Mouse (Mus musculus): ENCODE results near the gene Lim2. TPM values are rescaled to one million over a fixed set of nuclear protein-coding genes. Genes with fewer than 3 reads are reported as not detected.
A peak's percentile ranks its signal among the peaks of the same experiment; 100 is the strongest.

Gene Lim2
- total and polyA plus RNA-seq, 3 experiments = not detected

- no peak for DNase-seq (ENCODE audit: low spot score)
These were observed 36.5 kb downstream of the Lim2 start for GRCm38 (mm10) chr7:43463976-43464375.

GRCm38 (mm10) chr7:43464864-43465343 is 37.4 kb downstream of the Lim2 start:
- H3K4me3 ChIP-seq (ENCODE audit: low read depth, low read length) = peak overlapping the region; percentile 72
- H3K27me3 ChIP-seq (ENCODE audit: insufficient read depth, low read length) = peaks cover 49% of the 10 kb centered on the region
- DNase-seq (ENCODE audit: low spot score) (no peak), ATAC-seq (ENCODE audit: extremely low read depth, insufficient number of reproducible peaks, low FRiP score, poor library complexity, severe bottlenecking) (no peak)
- H3K9me3 ChIP-seq (replicated peaks) = no peaks in the 10 kb centered on the region
- H3K36me3 ChIP-seq (replicated peaks) = no peaks in the 10 kb centered on the region
- no peak for TF ChIP-seq GATA2 (IDR thresholded peaks at IDR 0.05; ENCODE audit: borderline replicate concordance, low read depth, low read length)
- TF ChIP-seq CTCF (IDR thresholded peaks at IDR 0.05; ENCODE audit: low read depth, low read length) = no peak
- TF ChIP-seq TAL1 (conservative IDR thresholded peaks at IDR 0.05; ENCODE audit: low read depth, low read length) = no peak
- TF ChIP-seq GATA1 (IDR thresholded peaks at IDR 0.05; ENCODE audit: borderline replicate concordance, low read length) = no peak
- TF ChIP-seq POLR2AphosphoS5 (IDR thresholded peaks at IDR 0.05; ENCODE audit: insufficient replicate concordance, low read depth, low read length) = no peak
- H3K4me1 ChIP-seq (ENCODE audit: insufficient read depth, low read depth, low read length) = peaks cover 24% of the 10 kb centered on the region

More at GRCm38 (mm10) chr7:43463976-43464375, 36.5 kb downstream of the Lim2 start:
- peaks cover 49% of the 10 kb centered on the region for H3K27me3 ChIP-seq (ENCODE audit: insufficient read depth, low read length)
- H3K36me3 ChIP-seq (replicated peaks) = no peaks in the 10 kb centered on the region
- no peak for TF ChIP-seq CTCF (IDR thresholded peaks at IDR 0.05; ENCODE audit: low read depth, low read length)
- no peak for TF ChIP-seq TAL1 (conservative IDR thresholded peaks at IDR 0.05; ENCODE audit: low read depth, low read length)
- TF ChIP-seq GATA2 (IDR thresholded peaks at IDR 0.05; ENCODE audit: borderline replicate concordance, low read depth, low read length) = no peak
- no peak for TF ChIP-seq GATA1 (IDR thresholded peaks at IDR 0.05; ENCODE audit: borderline replicate concordance, low read length)
- TF ChIP-seq POLR2AphosphoS5 (IDR thresholded peaks at IDR 0.05; ENCODE audit: insufficient replicate concordance, low read depth, low read length) = no peak
- peaks cover 24% of the 10 kb centered on the region for H3K4me1 ChIP-seq (ENCODE audit: insufficient read depth, low read depth, low read length)
- ATAC-seq (ENCODE audit: extremely low read depth, insufficient number of reproducible peaks, low FRiP score, poor library complexity, severe bottlenecking) = no peak
- no peaks in the 10 kb centered on the region for H3K9me3 ChIP-seq (replicated peaks)
- no peak overlapping the region for H3K4me3 ChIP-seq (ENCODE audit: low read depth, low read length)

DNA sequence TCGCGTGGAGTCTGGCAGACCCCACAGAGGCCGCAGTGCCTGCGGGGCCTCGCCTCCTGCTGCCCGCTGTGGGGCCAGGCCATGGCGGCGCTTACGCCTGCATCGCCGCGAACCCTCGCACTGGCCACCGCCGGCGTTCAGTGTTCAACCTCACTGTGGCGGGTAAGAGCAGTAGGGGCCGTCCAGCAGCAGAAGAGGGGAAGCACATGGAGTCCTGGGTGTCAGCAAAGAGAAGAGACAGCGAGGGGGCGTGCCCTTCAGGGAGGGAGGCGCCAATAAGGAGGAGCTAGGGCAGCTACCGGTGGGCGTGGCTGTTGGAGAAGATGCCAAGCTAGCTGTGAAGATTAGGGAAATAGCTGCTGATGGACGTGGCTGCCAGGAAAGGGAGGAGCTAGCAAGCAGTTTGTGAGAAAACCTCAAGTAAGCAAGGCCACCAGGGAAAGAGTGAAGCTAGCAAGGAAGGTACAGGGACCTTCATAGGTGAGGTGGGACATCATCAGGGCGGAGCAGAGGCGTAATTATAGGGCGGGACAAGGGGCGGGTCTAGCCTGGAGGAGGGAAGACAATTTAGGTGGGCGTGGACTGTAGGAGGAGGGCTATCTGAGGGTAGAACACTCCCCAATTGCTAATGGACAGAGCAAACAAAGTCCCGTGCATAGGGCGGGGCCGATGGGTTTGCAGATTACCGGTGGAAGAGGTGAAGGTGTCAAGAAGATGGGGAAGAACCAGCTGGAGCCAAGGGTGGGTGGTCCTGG is 38.1 kb downstream of the Lim2 start:
- Histone ChIP-seq H3K4me1 (ENCODE audit: insufficient read depth, low read depth, low read length) (peaks cover 24% of the 10 kb centered on the region), H3K9me3 (replicated peaks) (no peaks in the 10 kb centered on the region), H3K4me3 (ENCODE audit: low read depth, low read length) (peak overlapping the region; percentile 72), H3K27me3 (ENCODE audit: insufficient read depth, low read length) (peaks cover 49% of the 10 kb centered on the region), H3K36me3 (replicated peaks) (no peaks in the 10 kb centered on the region)
- ATAC-seq (ENCODE audit: extremely low read depth, insufficient number of reproducible peaks, low FRiP score, poor library complexity, severe bottlenecking) = peak; percentile 85
- DNase-seq (ENCODE audit: low spot score) = peak; percentile 81
- TF ChIP-seq GATA1 (IDR thresholded peaks at IDR 0.05; ENCODE audit: borderline replicate concordance, low read length) (no peak), TAL1 (conservative IDR thresholded peaks at IDR 0.05; ENCODE audit: low read depth, low read length) (no peak), POLR2AphosphoS5 (IDR thresholded peaks at IDR 0.05; ENCODE audit: insufficient replicate concordance, low read depth, low read length) (no peak), CTCF (IDR thresholded peaks at IDR 0.05; ENCODE audit: low read depth, low read length) (no peak), GATA2 (IDR thresholded peaks at IDR 0.05; ENCODE audit: borderline replicate concordance, low read depth, low read length) (no peak)

- TF ChIP-seq CTCF (IDR thresholded peaks at IDR 0.05; ENCODE audit: low read depth, low read length) (peak; percentile 58), TAL1 (conservative IDR thresholded peaks at IDR 0.05; ENCODE audit: low read depth, low read length) (no peak)
- Histone ChIP-seq H3K36me3 (replicated peaks) (no peaks in the 10 kb centered on the region), H3K4me3 (ENCODE audit: low read depth, low read length) (peak overlapping the region; percentile 72), H3K4me1 (ENCODE audit: insufficient read depth, low read depth, low read length) (peaks cover 24% of the 10 kb centered on the region), H3K27me3 (ENCODE audit: insufficient read depth, low read length) (peaks cover 52% of the 10 kb centered on the region), H3K9me3 (replicated peaks) (no peaks in the 10 kb centered on the region)
- DNase-seq (ENCODE audit: low spot score) (peak; percentile 73), ATAC-seq (ENCODE audit: extremely low read depth, insufficient number of reproducible peaks, low FRiP score, poor library complexity, severe bottlenecking) (peak; percentile 35; the same call in 1 of the 2 replicates)
These were observed 38.7 kb downstream of the Lim2 start for GRCm38 (mm10) chr7:43466099-43466694.

- Histone ChIP-seq H3K4me3 (ENCODE audit: low read depth, low read length) (no peak overlapping the region), H3K27me3 (ENCODE audit: insufficient read depth, low read length) (peaks cover 22% of the 10 kb centered on the region), H3K36me3 (replicated peaks) (no peaks in the 10 kb centered on the region), H3K9me3 (replicated peaks) (no peaks in the 10 kb centered on the region), H3K4me1 (ENCODE audit: insufficient read depth, low read depth, low read length) (peaks cover 14% of the 10 kb centered on the region)
- DNase-seq (ENCODE audit: low spot score) = no peak
- no peak for ATAC-seq (ENCODE audit: extremely low read depth, insufficient number of reproducible peaks, low FRiP score, poor library complexity, severe bottlenecking)
- TF ChIP-seq GATA1 (IDR thresholded peaks at IDR 0.05; ENCODE audit: borderline replicate concordance, low read length) (no peak), CTCF (IDR thresholded peaks at IDR 0.05; ENCODE audit: low read depth, low read length) (peak; percentile 77), GATA2 (IDR thresholded peaks at IDR 0.05; ENCODE audit: borderline replicate concordance, low read depth, low read length) (no peak)
These were observed 42.9 kb downstream of the Lim2 start for GRCm38 (mm10) chr7:43470373-43470772.

DNA sequence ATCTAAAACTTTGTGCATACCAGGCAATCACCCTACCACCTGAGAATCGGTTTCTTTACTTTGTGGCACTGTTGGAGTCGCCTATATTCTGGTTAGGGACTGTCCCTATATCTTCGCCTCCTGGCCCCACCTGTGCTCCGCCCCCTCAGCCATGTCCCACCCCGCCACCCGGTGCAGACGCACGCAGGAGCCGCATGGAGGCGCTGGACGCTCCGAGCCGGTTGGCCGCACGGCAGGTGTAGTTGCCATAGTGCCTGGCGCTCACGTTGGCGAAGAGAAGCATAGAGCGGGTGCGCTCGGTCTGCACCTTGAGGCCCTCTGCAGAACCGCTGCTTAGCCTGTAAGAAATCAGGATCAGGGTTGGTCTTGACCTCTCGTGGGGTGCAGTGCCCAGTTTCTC is 48.2 kb downstream of the Lim2 start:
- DNase-seq (ENCODE audit: low spot score) = no peak
- no peak for ATAC-seq (ENCODE audit: extremely low read depth, insufficient number of reproducible peaks, low FRiP score, poor library complexity, severe bottlenecking)

More for the DNA sequence above, 48.2 kb downstream of the Lim2 start:
- H3K36me3 ChIP-seq (replicated peaks) = no peaks in the 10 kb centered on the region
- H3K9me3 ChIP-seq (replicated peaks) = no peaks in the 10 kb centered on the region
- H3K4me1 ChIP-seq (ENCODE audit: insufficient read depth, low read depth, low read length) = no peaks in the 10 kb centered on the region
- TF ChIP-seq TAL1 (conservative IDR thresholded peaks at IDR 0.05; ENCODE audit: low read depth, low read length) = no peak
- TF ChIP-seq GATA2 (IDR thresholded peaks at IDR 0.05; ENCODE audit: borderline replicate concordance, low read depth, low read length) = no peak
- TF ChIP-seq CTCF (IDR thresholded peaks at IDR 0.05; ENCODE audit: low read depth, low read length) = no peak
- no peak for TF ChIP-seq GATA1 (IDR thresholded peaks at IDR 0.05; ENCODE audit: borderline replicate concordance, low read length)
- TF ChIP-seq POLR2AphosphoS5 (IDR thresholded peaks at IDR 0.05; ENCODE audit: insufficient replicate concordance, low read depth, low read length) = no peak
- peaks cover 7% of the 10 kb centered on the region; the same call in 1 of the 2 replicates for H3K27me3 ChIP-seq (ENCODE audit: insufficient read depth, low read length)
- H3K4me3 ChIP-seq (ENCODE audit: low read depth, low read length) = no peak overlapping the region

All from G1E (cell line).